Mouse (Mus musculus): ENCODE data around the gene Hivep3.

Gene Hivep3

GRCm38 (mm10) chr4:119948922-119949614 lies 215.5 kb downstream of the Hivep3 start:
- DNase-seq (ENCODE audit: low read depth) = no peak

- DNase-seq (ENCODE audit: low read depth) = no peak
These were observed 216.6 kb downstream of the Hivep3 start for GRCm38 (mm10) chr4:119950181-119950580.

- no peak for DNase-seq (ENCODE audit: low read depth)
These were observed 217.5 kb downstream of the Hivep3 start for GRCm38 (mm10) chr4:119951081-119951480.

GRCm38 (mm10) chr4:119955008-119955407 lies 221.4 kb downstream of the Hivep3 start:
- no peak for DNase-seq (ENCODE audit: low read depth)

- DNase-seq (ENCODE audit: low read depth) = no peak
These were observed 224.4 kb downstream of the Hivep3 start for GRCm38 (mm10) chr4:119957970-119958369.

- DNase-seq (ENCODE audit: low read depth) = peak; percentile 84
These were observed 225.7 kb downstream of the Hivep3 start for GRCm38 (mm10) chr4:119959293-119959692.

- DNase-seq (ENCODE audit: low read depth) = no peak
These were observed 226.3 kb downstream of the Hivep3 start for GRCm38 (mm10) chr4:119959873-119960272.

DNA sequence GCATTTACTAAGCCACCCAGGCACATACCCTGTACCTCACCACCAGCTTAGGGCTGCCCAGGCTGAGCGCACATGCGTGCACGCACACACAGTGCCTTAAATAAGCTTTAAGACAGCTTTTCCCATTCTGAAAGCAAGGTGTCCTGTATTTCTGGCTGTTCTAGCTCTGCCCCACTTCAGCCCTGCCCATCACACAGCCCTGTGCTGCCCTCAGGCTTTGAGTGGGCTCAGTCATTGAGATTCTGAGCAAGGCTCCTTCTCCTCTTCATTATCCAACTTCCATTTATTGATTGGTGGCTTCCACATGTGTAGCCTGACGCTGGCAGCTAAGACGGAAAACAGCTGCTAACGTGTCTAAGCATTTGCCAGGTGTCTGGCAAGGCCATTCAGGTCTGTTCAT lies 226.9 kb downstream of the Hivep3 start:
- no peak for DNase-seq (ENCODE audit: low read depth)

GRCm38 (mm10) chr4:119961164-119961563 lies 227.6 kb downstream of the Hivep3 start:
- DNase-seq (ENCODE audit: low read depth) = no peak

DNA sequence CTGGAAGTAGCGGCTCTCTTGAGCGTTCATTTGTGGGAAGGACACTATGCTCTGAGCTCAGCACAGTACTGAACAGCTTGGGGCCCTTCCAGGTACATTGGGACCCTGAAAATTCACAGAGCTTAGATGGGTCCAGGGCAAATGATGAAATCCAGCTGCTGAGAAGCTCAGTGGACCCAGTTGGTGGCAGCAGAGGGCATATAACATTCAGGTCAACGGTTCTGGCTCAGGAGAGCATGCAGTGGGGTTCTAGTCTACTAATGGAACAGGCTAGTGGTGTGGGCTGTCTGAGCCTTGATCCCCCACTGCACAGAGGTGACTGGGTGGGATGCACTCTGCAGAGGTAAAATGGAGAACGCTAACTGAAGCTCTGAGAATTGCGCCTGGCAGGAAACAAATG lies 228.5 kb downstream of the Hivep3 start:
- DNase-seq (ENCODE audit: low read depth) = no peak

- no peak for DNase-seq (ENCODE audit: low read depth)
These were observed 232.8 kb downstream of the Hivep3 start for GRCm38 (mm10) chr4:119966105-119967072.

GRCm38 (mm10) chr4:119967073-119967608 lies 233.6 kb downstream of the Hivep3 start:
- DNase-seq (ENCODE audit: low read depth) = no peak

- no peak for DNase-seq (ENCODE audit: low read depth)
These were observed 234.1 kb downstream of the Hivep3 start for GRCm38 (mm10) chr4:119967636-119968035.

- no peak for DNase-seq (ENCODE audit: low read depth)
These were observed 234.5 kb downstream of the Hivep3 start for GRCm38 (mm10) chr4:119968071-119968470.

GRCm38 (mm10) chr4:119968887-119969286 lies 235.3 kb downstream of the Hivep3 start:
- DNase-seq (ENCODE audit: low read depth) = no peak

- DNase-seq (ENCODE audit: low read depth) = no peak
These were observed 236.6 kb downstream of the Hivep3 start for GRCm38 (mm10) chr4:119970166-119970565.

DNA sequence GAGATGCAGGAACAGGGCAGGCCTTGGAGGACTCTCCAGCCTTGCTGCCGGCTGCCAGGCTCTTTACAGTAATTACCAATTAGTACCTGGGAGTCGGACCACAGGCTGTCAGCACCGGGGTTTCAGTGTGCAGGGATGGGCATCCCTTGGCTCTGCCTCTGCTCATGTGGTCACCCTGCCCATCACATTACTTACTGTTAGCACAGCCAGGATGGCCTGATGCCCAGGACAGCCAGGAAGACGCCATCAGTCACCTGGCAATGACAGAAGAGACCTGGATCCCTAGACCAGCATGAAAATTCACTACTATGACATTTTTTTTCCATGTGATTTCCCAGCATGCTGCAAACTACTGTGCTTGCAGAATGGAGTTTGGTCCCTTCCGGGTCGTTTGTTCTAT lies 238.8 kb downstream of the Hivep3 start:
- DNase-seq (ENCODE audit: low read depth) = no peak

GRCm38 (mm10) chr4:119973729-119974605 lies 240.4 kb downstream of the Hivep3 start:
- DNase-seq (ENCODE audit: low read depth) = no peak

DNA sequence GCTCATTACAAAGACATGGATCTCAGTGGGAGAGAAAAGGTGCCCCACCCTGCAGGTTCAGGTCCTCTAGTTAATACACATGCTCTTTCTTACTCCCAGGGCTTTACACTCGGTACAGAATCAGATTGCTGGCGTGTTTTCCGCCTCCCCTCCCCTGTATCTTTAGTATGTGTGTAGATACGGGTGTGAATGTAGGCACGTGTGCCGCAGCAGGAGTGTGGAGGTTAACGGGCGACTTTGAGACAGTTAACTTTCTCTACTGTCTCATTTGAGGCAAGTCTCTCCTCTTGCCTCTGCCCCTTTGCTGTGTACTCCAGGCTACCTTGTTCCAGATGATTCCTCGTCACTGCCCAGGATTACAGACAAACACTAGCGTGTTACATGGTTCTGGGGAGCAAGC lies 241.7 kb downstream of the Hivep3 start:
- no peak for DNase-seq (ENCODE audit: low read depth)

- DNase-seq (ENCODE audit: low read depth) = no peak
These were observed 242.2 kb downstream of the Hivep3 start for GRCm38 (mm10) chr4:119975822-119976221.

GRCm38 (mm10) chr4:119976428-119977168 lies 243.0 kb downstream of the Hivep3 start:
- DNase-seq (ENCODE audit: low read depth) = no peak

Data from induced T-regulatory cell, adult 2 months (primary cell).